Mouse (Mus musculus) heart, adult 11 months (tissue): ENCODE measurements at regions not wholly inside any gene's neighbourhood (a gene's known extent, or its start where the extent isn't known, plus 50 kb on each side); places are given as distances from the start of the nearest gene placed in this dataset.
A peak's percentile ranks its signal among the peaks of the same experiment; 100 is the strongest.

ENCODE experiments used
- DNase-seq: peaks from one replicate; pipeline ENCODE4 v3.0.0; 2022

- DNase-seq, result no peak
Observed at GRCm38 (mm10) chr9:5424236-5424635, 79.0 kb downstream of the Casp12 start.

- no peak for DNase-seq
Observed at GRCm38 (mm10) chr9:5448180-5448579, 103.0 kb downstream of the Casp12 start.

GRCm38 (mm10) chr9:5456606-5457005, 111.4 kb downstream of the Casp12 start:
- DNase-seq, result no peak

GRCm38 (mm10) chr9:5472012-5472411, 126.8 kb downstream of the Casp12 start:
- DNase-seq, result no peak

GRCm38 (mm10) chr9:5474271-5474670, 129.0 kb downstream of the Casp12 start:
- no peak for DNase-seq

GRCm38 (mm10) chr9:5485258-5485657, 140.0 kb downstream of the Casp12 start:
- no peak for DNase-seq

GRCm38 (mm10) chr9:5496837-5497236, 151.6 kb downstream of the Casp12 start:
- DNase-seq, result no peak

GRCm38 (mm10) chr9:5498306-5498705, 153.1 kb downstream of the Casp12 start:
- no peak for DNase-seq

- no peak for DNase-seq
Observed at GRCm38 (mm10) chr9:5525762-5526360, 180.6 kb downstream of the Casp12 start.

GRCm38 (mm10) chr9:5542604-5543003, 197.4 kb downstream of the Casp12 start:
- DNase-seq, result peak; percentile 81

GRCm38 (mm10) chr9:5575072-5575471, 229.8 kb downstream of the Casp12 start:
- DNase-seq, result no peak

GRCm38 (mm10) chr9:5578168-5578567, 232.9 kb downstream of the Casp12 start:
- DNase-seq, result peak; percentile 80

- no peak for DNase-seq
Observed at GRCm38 (mm10) chr9:5595891-5596635, 250.8 kb downstream of the Casp12 start.

GRCm38 (mm10) chr9:5604019-5604418, 258.8 kb downstream of the Casp12 start:
- no peak for DNase-seq

GRCm38 (mm10) chr9:5605015-5605414, 259.8 kb downstream of the Casp12 start:
- DNase-seq, result no peak

GRCm38 (mm10) chr9:5616725-5617124, 271.5 kb downstream of the Casp12 start:
- DNase-seq, result no peak

GRCm38 (mm10) chr9:5623396-5623795, 278.2 kb downstream of the Casp12 start:
- no peak for DNase-seq

- no peak for DNase-seq
Observed at GRCm38 (mm10) chr9:5627521-5627920, 282.3 kb downstream of the Casp12 start.

GRCm38 (mm10) chr9:5634461-5634953, 289.3 kb downstream of the Casp12 start:
- DNase-seq, result no peak

GRCm38 (mm10) chr9:5634969-5635368, 289.7 kb downstream of the Casp12 start:
- DNase-seq, result peak; percentile 62

GRCm38 (mm10) chr9:5663886-5664285, 318.7 kb downstream of the Casp12 start:
- no peak for DNase-seq

GRCm38 (mm10) chr9:5673551-5673950, 328.3 kb downstream of the Casp12 start:
- DNase-seq, result no peak

GRCm38 (mm10) chr9:5708482-5708881, 363.3 kb downstream of the Casp12 start:
- DNase-seq, result no peak

GRCm38 (mm10) chr9:5709480-5709879, 364.2 kb downstream of the Casp12 start:
- DNase-seq, result no peak
